Mouse (Mus musculus): ENCODE data around the gene Slc2a10. TPM values are rescaled to one million over a fixed set of nuclear protein-coding genes. Genes with fewer than 3 reads are reported as not detected.

Gene Slc2a10
- not detected for total RNA-seq (2023)

GRCm38 (mm10) chr2:165503259-165504203 lies at the start of gene Slc2a10:
Slc2a10 (plus strand) TSS chr2:165503787.

GRCm38 (mm10) chr2:165473003-165473402 lies 30.6 kb upstream of the Slc2a10 start, which contains the start of gene Slc13a3:
Slc13a3 (minus strand) TSS chr2:165473230.

GRCm38 (mm10) chr2:165492648-165493553 lies 10.7 kb upstream of the Slc2a10 start, which contains the start of gene Trp53rka:
Trp53rka (minus strand) TSS chr2:165493324.

Other genes starting within 250 kb of the Slc2a10 start
- 10 to 100 TPM; 80.9 to 85.3 TPM for gene Slc35c2, start 215.9 kb upstream of the Slc2a10 start, total RNA-seq (2023)
- gene Elmo2, start 177.3 kb upstream of the Slc2a10 start, total RNA-seq (2023): 10 to 100 TPM; 54.9 to 74.8 TPM
- not detected for gene Zfp663, start 135.1 kb upstream of the Slc2a10 start, total RNA-seq (2023)
- gene Zfp334, start 115.5 kb upstream of the Slc2a10 start, total RNA-seq (2023): not detected
- under 1 TPM; 0.11 to 0.15 TPM for gene Ocstamp, start 103.4 kb upstream of the Slc2a10 start, total RNA-seq (2023)
- gene Slc13a3, start 30.6 kb upstream of the Slc2a10 start, total RNA-seq (2023): under 1 TPM; 0.57 to 0.67 TPM
- 1 to 10 TPM; 4.1 to 8.5 TPM for gene Trp53rka, start 10.5 kb upstream of the Slc2a10 start, total RNA-seq (2023)
- 1 to 10 TPM in 1 of 2 experiments, under 1 TPM in 1; 0.68 to 2.0 TPM for gene Eya2, start 91.2 kb downstream of the Slc2a10 start, total RNA-seq (2023)